Mouse (Mus musculus): ENCODE data around the gene Mecr. TPM values are rescaled to one million over a fixed set of nuclear protein-coding genes. Genes with fewer than 3 reads are reported as not detected.

The Mecr gene
- polyA plus RNA-seq, 1 experiment from 2014 or later: 38.3 TPM

DNA sequence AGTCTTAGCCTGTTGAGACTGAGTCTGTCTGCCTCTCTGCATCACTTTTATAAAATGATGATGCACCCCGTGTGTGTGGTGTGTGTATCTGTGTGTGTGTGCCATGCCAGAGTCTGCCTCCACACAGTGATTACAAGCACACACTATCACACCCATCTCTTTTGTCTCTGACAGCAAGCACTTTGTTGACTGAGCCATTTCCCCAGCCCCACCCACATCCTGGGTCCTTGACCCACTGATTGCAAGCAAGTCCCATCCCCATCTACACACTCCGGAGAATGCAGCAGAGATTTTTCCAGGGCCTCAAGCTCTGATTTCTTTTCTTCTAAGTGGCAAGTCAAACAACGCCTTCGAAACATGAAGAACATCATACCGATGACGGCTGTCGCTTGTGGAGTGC is 29.5 kb upstream of the Mecr start:
- H3K27ac ChIP-seq (ENCODE audit: low read length): no peak overlapping the region
- H3K27me3 ChIP-seq (replicated peaks; ENCODE audit: control insufficient read depth, insufficient read depth, low read length): no peaks in the 10 kb centered on the region
- H3K4me2 ChIP-seq (ENCODE audit: low read length): no peak overlapping the region
- no peaks in the 10 kb centered on the region for H3K9me3 ChIP-seq (ENCODE audit: control insufficient read depth, low read length)
- ATAC-seq: no peak
- peaks cover 7% of the 10 kb centered on the region for H3K4me1 ChIP-seq (replicated peaks; ENCODE audit: control insufficient read depth, insufficient read depth, low read length)
- H3K36me3 ChIP-seq (ENCODE audit: control insufficient read depth, insufficient read depth): no peaks in the 10 kb centered on the region
- WGBS: 94% methylated on average over 7 of the region's 7 CpGs
- H3K4me3 ChIP-seq (replicated peaks; ENCODE audit: low read length): no peak overlapping the region
- H3K9ac ChIP-seq (replicated peaks; ENCODE audit: low read depth, low read length): no peak overlapping the region

DNA sequence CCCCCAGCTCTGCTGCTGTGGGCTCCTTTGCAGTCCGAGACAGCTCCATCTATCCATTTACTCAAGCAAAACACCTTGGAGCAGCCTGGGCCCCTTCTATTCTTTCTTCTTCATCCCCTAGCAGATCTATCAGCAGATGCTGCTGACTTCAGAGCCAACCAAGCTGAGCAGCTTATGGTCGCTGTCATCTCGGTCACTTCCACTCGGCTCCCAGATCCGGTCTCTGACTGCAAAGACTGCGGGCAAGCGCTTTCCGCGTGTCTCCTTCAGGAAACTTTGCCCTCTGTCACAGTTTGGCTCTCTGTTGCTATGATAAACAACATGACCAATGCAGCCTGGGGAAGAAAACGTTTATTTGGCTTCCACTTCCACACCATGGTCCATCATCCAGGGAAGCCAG is 28.4 kb upstream of the Mecr start:
- Histone ChIP-seq H3K4me3 (replicated peaks; ENCODE audit: low read length) (no peak overlapping the region), H3K27ac (ENCODE audit: low read length) (no peak overlapping the region), H3K36me3 (ENCODE audit: control insufficient read depth, insufficient read depth) (no peaks in the 10 kb centered on the region), H3K9ac (replicated peaks; ENCODE audit: low read depth, low read length) (no peak overlapping the region), H3K4me2 (ENCODE audit: low read length) (no peak overlapping the region), H3K27me3 (replicated peaks; ENCODE audit: control insufficient read depth, insufficient read depth, low read length) (no peaks in the 10 kb centered on the region), H3K9me3 (ENCODE audit: control insufficient read depth, low read length) (no peaks in the 10 kb centered on the region), H3K4me1 (replicated peaks; ENCODE audit: control insufficient read depth, insufficient read depth, low read length) (peaks cover 7% of the 10 kb centered on the region)
- no peak for ATAC-seq
- whole genome bisulfite sequencing: 91% methylated on average over 10 of the region's 10 CpGs

DNA sequence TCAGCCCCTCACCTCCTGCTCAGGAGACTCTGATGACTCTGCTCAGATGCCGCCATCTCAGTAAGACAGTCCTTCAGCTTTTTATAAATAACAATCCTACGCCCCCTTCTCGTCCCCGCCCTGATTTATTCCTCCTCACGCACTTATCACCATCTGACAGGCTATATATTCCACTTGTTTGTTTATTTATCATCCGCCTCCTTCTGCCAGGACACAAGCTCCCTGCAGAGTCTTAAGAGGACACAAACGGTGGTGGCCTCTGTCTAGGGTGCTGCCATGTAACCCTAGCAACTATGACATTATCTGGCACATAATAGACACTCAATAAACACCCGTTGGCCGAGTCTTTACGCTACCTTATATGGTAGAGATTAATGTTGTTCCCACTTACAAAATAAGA is 27.5 kb upstream of the Mecr start:
- H3K27ac ChIP-seq (ENCODE audit: low read length): no peak overlapping the region
- 73% methylated on average over 10 of the region's 10 CpGs for WGBS
- no peaks in the 10 kb centered on the region for H3K27me3 ChIP-seq (replicated peaks; ENCODE audit: control insufficient read depth, insufficient read depth, low read length)
- H3K4me1 ChIP-seq (replicated peaks; ENCODE audit: control insufficient read depth, insufficient read depth, low read length): peaks cover 7% of the 10 kb centered on the region
- H3K9me3 ChIP-seq (ENCODE audit: control insufficient read depth, low read length): no peaks in the 10 kb centered on the region
- H3K4me2 ChIP-seq (ENCODE audit: low read length): no peak overlapping the region
- H3K4me3 ChIP-seq (replicated peaks; ENCODE audit: low read length): no peak overlapping the region
- H3K9ac ChIP-seq (replicated peaks; ENCODE audit: low read depth, low read length): no peak overlapping the region
- H3K36me3 ChIP-seq (ENCODE audit: control insufficient read depth, insufficient read depth): no peaks in the 10 kb centered on the region
- ATAC-seq: no peak

DNA sequence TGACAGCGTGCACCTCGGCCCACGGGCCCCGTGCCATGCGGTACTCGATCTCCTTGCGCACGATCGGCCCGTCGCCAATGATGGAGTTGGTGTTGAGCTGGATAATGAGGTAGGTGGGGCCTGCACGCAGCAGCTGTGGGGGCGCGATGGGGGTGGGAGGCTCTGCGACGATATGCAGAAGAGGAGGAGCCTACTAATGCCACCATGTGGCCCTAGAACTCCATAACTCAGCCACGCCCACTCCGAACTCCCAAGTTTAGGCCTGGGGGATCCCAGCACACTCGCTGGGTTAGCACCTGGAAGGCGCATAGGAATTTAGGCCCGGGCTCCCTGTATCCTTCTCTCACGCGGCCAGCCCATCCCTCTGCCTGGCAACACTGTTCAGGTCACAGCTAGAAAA is 24.3 kb upstream of the Mecr start:
- Histone ChIP-seq H3K36me3 (ENCODE audit: control insufficient read depth, insufficient read depth) (no peaks in the 10 kb centered on the region), H3K27ac (ENCODE audit: low read length) (no peak overlapping the region), H3K9ac (replicated peaks; ENCODE audit: low read depth, low read length) (no peak overlapping the region), H3K4me2 (ENCODE audit: low read length) (no peak overlapping the region), H3K4me1 (replicated peaks; ENCODE audit: control insufficient read depth, insufficient read depth, low read length) (peaks cover 13% of the 10 kb centered on the region), H3K9me3 (ENCODE audit: control insufficient read depth, low read length) (no peaks in the 10 kb centered on the region), H3K4me3 (replicated peaks; ENCODE audit: low read length) (no peak overlapping the region), H3K27me3 (replicated peaks; ENCODE audit: control insufficient read depth, insufficient read depth, low read length) (no peaks in the 10 kb centered on the region)
- ATAC-seq: no peak
- WGBS: 61% methylated on average over 23 of the region's 23 CpGs

DNA sequence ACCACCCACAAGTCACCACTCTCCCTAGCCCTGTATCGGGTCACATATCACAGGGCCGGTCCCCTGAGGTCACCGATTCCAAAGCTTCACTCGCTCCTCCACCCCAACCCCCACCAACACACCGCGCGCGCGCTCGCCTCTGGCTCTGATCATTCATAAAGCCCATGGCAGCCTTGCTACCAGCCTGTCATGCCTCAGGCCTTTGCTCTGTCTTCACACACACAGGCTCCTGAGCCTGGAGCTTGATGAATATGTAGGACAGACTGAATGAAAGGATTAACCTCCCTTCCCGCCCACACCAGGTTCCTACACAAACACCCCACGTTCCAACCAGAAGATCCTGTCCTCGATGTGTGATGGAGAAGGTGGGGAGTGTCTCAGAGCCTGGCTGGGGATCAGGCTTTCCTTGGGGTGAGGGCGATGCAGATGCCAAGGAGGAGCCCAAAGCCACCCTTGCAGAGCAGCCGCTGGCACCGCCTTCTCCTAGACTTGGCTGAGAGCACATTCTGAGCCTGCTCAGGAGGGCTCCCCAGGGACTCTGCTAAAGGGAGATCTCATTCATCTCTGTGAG is 22.0 kb upstream of the Mecr start:
- Histone ChIP-seq H3K4me1 (replicated peaks; ENCODE audit: control insufficient read depth, insufficient read depth, low read length) (peaks cover 13% of the 10 kb centered on the region), H3K27me3 (replicated peaks; ENCODE audit: control insufficient read depth, insufficient read depth, low read length) (no peaks in the 10 kb centered on the region), H3K9me3 (ENCODE audit: control insufficient read depth, low read length) (no peaks in the 10 kb centered on the region), H3K4me2 (ENCODE audit: low read length) (peak overlapping the region; percentile 25), H3K4me3 (replicated peaks; ENCODE audit: low read length) (no peak overlapping the region), H3K36me3 (ENCODE audit: control insufficient read depth, insufficient read depth) (no peaks in the 10 kb centered on the region), H3K9ac (replicated peaks; ENCODE audit: low read depth, low read length) (peak overlapping the region; percentile 30; the same call in 1 of the 2 replicates), H3K27ac (ENCODE audit: low read length) (peak overlapping the region; percentile 28; the same call in 1 of the 2 replicates)
- 19% methylated on average over 16 of the region's 16 CpGs for WGBS
- peak; percentile 78 for ATAC-seq

DNA sequence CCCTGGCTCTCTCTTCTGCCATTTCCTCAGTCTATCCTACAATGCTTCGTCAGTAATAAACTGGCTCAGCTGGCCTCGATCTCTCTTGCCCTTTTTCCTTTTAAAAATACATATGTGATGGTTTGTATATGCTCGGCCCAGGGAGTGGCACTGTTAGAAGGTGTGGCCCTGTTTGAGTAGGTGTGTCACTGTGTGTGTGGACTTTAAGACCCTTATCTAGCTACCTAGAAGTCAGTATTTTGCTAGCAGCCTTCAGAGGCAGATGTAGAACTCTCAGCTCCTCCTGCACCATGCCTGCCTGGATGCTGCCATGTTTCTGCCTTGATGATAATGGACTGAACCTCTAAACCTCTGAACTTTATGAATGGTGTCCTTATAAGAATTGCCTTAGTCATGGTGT is 20.7 kb upstream of the Mecr start:
- Histone ChIP-seq H3K36me3 (ENCODE audit: control insufficient read depth, insufficient read depth) (no peaks in the 10 kb centered on the region), H3K9me3 (ENCODE audit: control insufficient read depth, low read length) (no peaks in the 10 kb centered on the region), H3K4me1 (replicated peaks; ENCODE audit: control insufficient read depth, insufficient read depth, low read length) (peaks cover 15% of the 10 kb centered on the region), H3K4me2 (ENCODE audit: low read length) (no peak overlapping the region), H3K9ac (replicated peaks; ENCODE audit: low read depth, low read length) (no peak overlapping the region), H3K27ac (ENCODE audit: low read length) (no peak overlapping the region), H3K4me3 (replicated peaks; ENCODE audit: low read length) (no peak overlapping the region), H3K27me3 (replicated peaks; ENCODE audit: control insufficient read depth, insufficient read depth, low read length) (no peaks in the 10 kb centered on the region)
- WGBS: 93% methylated on average over 3 of the region's 3 CpGs
- ATAC-seq: no peak

DNA sequence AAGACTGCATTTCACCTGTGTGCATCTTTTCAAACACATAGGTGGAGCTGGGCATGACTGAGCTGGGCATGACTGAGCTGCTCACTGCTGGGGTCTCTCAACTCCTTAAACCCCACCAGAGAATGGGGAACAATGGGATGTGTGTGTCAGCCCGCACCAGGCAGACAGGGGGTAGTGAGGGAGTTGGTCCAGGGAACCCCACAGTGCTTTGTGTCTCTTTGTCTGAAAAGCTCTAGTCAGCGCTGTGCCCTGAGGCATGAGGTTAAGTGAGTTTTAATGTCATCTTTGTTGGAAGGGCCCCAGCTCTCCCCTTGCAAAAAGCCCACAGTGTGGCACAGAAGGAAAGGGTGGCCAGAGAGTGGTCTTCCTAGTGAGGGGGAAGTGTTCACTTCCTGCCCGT is 18.3 kb upstream of the Mecr start:
- Histone ChIP-seq H3K27ac (ENCODE audit: low read length) (no peak overlapping the region), H3K4me2 (ENCODE audit: low read length) (no peak overlapping the region), H3K4me1 (replicated peaks; ENCODE audit: control insufficient read depth, insufficient read depth, low read length) (peaks cover 17% of the 10 kb centered on the region), H3K9me3 (ENCODE audit: control insufficient read depth, low read length) (no peaks in the 10 kb centered on the region), H3K27me3 (replicated peaks; ENCODE audit: control insufficient read depth, insufficient read depth, low read length) (no peaks in the 10 kb centered on the region), H3K4me3 (replicated peaks; ENCODE audit: low read length) (no peak overlapping the region), H3K36me3 (ENCODE audit: control insufficient read depth, insufficient read depth) (no peaks in the 10 kb centered on the region), H3K9ac (replicated peaks; ENCODE audit: low read depth, low read length) (no peak overlapping the region)
- ATAC-seq: no peak
- WGBS: 18% methylated on average over 3 of the region's 3 CpGs

DNA sequence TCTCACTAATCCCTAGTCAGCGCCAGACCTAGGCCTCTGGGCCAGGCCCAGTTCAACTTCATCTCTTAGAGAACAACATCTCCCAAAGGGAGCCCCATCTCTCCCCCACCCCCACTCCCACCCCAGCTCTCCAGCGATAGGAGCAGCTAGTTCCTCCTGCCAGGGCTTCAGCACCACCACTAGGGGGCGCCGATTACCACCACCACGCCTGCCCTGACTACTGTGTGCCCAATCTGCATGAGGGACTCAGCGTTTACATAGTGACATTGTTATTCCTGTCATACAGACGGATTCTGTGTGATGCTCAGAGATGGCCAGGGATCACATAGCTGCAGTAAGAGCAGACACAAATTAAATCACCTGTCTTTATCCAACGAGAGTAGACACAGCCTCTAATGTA is 17.4 kb upstream of the Mecr start:
- H3K4me2 ChIP-seq (ENCODE audit: low read length): no peak overlapping the region
- WGBS: 53% methylated on average over 8 of the region's 8 CpGs
- no peak overlapping the region for H3K9ac ChIP-seq (replicated peaks; ENCODE audit: low read depth, low read length)
- no peak for ATAC-seq
- H3K4me3 ChIP-seq (replicated peaks; ENCODE audit: low read length): no peak overlapping the region
- peaks cover 16% of the 10 kb centered on the region for H3K4me1 ChIP-seq (replicated peaks; ENCODE audit: control insufficient read depth, insufficient read depth, low read length)
- H3K36me3 ChIP-seq (ENCODE audit: control insufficient read depth, insufficient read depth): no peaks in the 10 kb centered on the region
- H3K27ac ChIP-seq (ENCODE audit: low read length): no peak overlapping the region
- no peaks in the 10 kb centered on the region for H3K27me3 ChIP-seq (replicated peaks; ENCODE audit: control insufficient read depth, insufficient read depth, low read length)
- H3K9me3 ChIP-seq (ENCODE audit: control insufficient read depth, low read length): no peaks in the 10 kb centered on the region

DNA sequence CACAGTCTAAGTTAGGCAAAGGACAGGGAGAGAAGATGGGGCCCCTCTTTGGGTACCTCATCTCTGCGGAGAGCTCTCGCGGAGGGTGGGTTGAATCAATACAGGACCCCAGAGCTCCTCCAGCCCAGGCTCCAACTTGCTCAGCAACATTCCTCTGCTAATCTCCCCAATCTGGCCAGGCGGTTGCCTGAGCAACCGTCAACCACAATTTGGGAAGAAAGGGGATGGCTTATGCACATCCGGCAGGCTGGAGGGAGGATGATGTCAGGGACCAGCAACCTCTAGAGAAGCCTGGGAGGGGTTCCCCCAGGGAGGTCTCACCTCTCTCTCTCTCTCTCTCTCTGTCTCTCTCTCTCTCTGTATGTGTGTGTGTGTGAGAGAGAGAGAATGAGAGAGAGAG is 16.4 kb upstream of the Mecr start:
- Histone ChIP-seq H3K9me3 (ENCODE audit: control insufficient read depth, low read length) (no peaks in the 10 kb centered on the region), H3K4me1 (replicated peaks; ENCODE audit: control insufficient read depth, insufficient read depth, low read length) (peaks cover 7% of the 10 kb centered on the region), H3K27me3 (replicated peaks; ENCODE audit: control insufficient read depth, insufficient read depth, low read length) (no peaks in the 10 kb centered on the region), H3K36me3 (ENCODE audit: control insufficient read depth, insufficient read depth) (no peaks in the 10 kb centered on the region), H3K4me2 (ENCODE audit: low read length) (no peak overlapping the region), H3K4me3 (replicated peaks; ENCODE audit: low read length) (no peak overlapping the region), H3K27ac (ENCODE audit: low read length) (no peak overlapping the region), H3K9ac (replicated peaks; ENCODE audit: low read depth, low read length) (no peak overlapping the region)
- 0 out of 2 replicates have a peak, but pooled peaks have one; percentile 41 for ATAC-seq
- whole genome bisulfite sequencing: 7% methylated on average over 6 of the region's 6 CpGs

DNA sequence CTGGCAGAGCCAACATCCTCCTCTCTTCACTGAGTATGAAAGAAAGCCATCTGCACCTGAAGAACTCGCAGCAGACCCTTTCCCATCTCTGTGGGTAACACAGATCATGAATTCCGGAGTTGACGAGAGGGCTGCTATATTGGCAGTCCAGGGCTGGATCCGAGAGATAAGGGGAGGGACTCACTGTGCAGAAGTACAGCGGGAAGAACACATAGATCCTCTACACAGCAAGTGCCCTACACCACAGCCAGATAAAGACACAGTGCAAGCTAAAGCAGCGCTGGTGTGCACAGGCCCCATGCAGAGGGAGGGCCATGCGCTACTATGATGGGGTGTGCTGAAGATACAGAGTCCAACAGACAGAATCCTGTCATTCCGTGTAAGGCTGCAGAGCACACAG is 14.1 kb upstream of the Mecr start:
- H3K36me3 ChIP-seq (ENCODE audit: control insufficient read depth, insufficient read depth): no peaks in the 10 kb centered on the region
- H3K4me1 ChIP-seq (replicated peaks; ENCODE audit: control insufficient read depth, insufficient read depth, low read length): peaks cover 16% of the 10 kb centered on the region
- H3K9me3 ChIP-seq (ENCODE audit: control insufficient read depth, low read length): no peaks in the 10 kb centered on the region
- 76% methylated on average over 8 of the region's 8 CpGs for WGBS
- 0 out of 2 replicates have a peak, but pooled peaks have one; percentile 19 for ATAC-seq
- H3K4me3 ChIP-seq (replicated peaks; ENCODE audit: low read length): no peak overlapping the region
- H3K9ac ChIP-seq (replicated peaks; ENCODE audit: low read depth, low read length): no peak overlapping the region
- H3K4me2 ChIP-seq (ENCODE audit: low read length): no peak overlapping the region
- H3K27me3 ChIP-seq (replicated peaks; ENCODE audit: control insufficient read depth, insufficient read depth, low read length): no peaks in the 10 kb centered on the region
- no peak overlapping the region for H3K27ac ChIP-seq (ENCODE audit: low read length)
